Mouse (Mus musculus) liver, embryonic 14.5 days (tissue): Measurements from ENCODE around the gene Amdhd2.

Experiments
- CTCF ChIP-seq: IDR thresholded peaks from 2 replicates; pipeline ENCODE4 v1.5.1; 2016; ENCODE audit warnings: antibody characterized with exemption, low read depth, control low read depth
- EP300 ChIP-seq: IDR thresholded peaks from 2 replicates; pipeline ENCODE4 v1.6.1; 2016; ENCODE audit warnings: antibody characterized with exemption, low read depth

DNA sequence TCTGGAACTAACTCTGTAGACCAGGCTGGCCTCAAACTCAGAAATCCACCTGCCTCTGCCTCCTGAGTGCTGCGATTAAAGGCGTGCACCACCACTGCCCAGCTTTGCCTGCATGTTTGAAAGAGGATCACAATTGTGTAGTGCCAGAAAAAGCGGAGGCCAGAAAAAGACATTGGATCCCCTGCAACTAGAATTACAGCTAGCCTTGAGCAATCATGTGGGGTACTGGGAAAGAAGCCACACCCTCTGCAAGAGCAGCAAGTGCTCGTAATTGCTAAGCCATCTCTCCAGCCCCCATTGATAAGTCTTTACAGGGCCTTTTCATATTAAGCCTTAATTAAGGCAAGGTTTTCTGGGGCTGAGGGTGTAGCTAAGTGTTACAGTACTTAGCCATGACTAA lies 27.9 kb upstream of the Amdhd2 start:
- no peak for TF ChIP-seq CTCF
- no peak for TF ChIP-seq EP300
